Mouse (Mus musculus): ENCODE measurements around the gene Bend3.

- TF ChIP-seq CTCF (IDR thresholded peaks at IDR 0.05; ENCODE audit: low read depth, low read length) (no peak), POLR2A (IDR thresholded peaks at IDR 0.05; ENCODE audit: extremely low read depth, insufficient read depth, low read length) (no peak)
These were observed 26.0 kb upstream of the Bend3 start for GRCm38 (mm10) chr10:43452663-43452996.
